14 mouse cellular contexts compared by ENCODE assay signal in the genomic region with DNA sequence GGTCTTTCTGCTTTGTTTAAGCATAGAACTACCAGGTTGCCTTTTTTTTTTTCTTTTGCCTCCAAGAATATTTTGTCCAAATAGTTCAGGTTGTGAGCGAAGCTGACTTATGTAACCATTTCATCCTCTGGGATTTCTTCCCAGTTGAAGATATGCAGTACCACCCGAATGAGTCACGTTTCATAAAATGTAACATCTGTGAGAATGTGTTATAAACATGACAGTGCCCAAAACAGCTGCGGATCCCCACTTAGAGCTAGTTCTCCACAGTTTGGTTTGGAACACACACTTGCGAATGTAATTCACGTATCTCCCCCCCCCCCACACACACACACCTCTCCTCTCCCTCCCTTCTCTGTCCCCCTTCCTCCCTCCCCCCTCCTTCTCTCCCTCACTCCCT. TPM values are rescaled to one million over a fixed set of nuclear protein-coding genes. Genes with fewer than 3 reads are reported as not detected.
"Had no signal": no experiment of that assay in that cellular context is flagged by ENCODE, and none has a peak within 500 bp of the region (broad histone marks: within the 10 kb centered on the region; RNA-seq: fewer than 3 reads in every experiment).

No protein-coding gene starts in this region.

- H3K9ac ChIP-seq: limb, embryonic 13.5 days; liver, embryonic 12.5 days; lung, embryonic 15.5 days; midbrain, embryonic 15.5 days; neural tube, embryonic 13.5 days had no signal

- H3K9me3 ChIP-seq: liver, embryonic 12.5 days; lung, embryonic 15.5 days had no signal

- H3K27me3 ChIP-seq: liver, embryonic 12.5 days; lung, embryonic 15.5 days; midbrain, embryonic 15.5 days; neural tube, embryonic 13.5 days had no signal

- H3K27ac ChIP-seq: kidney, postnatal 0 days; limb, embryonic 13.5 days; liver, embryonic 12.5 days; lung, embryonic 15.5 days; midbrain, embryonic 15.5 days; neural tube, embryonic 13.5 days had no signal

- H3K4me2 ChIP-seq: limb, embryonic 13.5 days; liver, embryonic 12.5 days; lung, embryonic 15.5 days; midbrain, embryonic 11.5 days; midbrain, embryonic 15.5 days; neural tube, embryonic 13.5 days had no signal

- ATAC-seq: liver, embryonic 12.5 days; midbrain, embryonic 15.5 days had no signal

- H3K4me1 ChIP-seq: lung, embryonic 15.5 days had no signal

- H3K36me3 ChIP-seq: limb, embryonic 13.5 days; liver, embryonic 12.5 days; lung, embryonic 15.5 days; midbrain, embryonic 15.5 days; neural tube, embryonic 13.5 days had no signal

- H3K4me3 ChIP-seq: limb, embryonic 13.5 days; liver, embryonic 12.5 days; lung, embryonic 15.5 days; midbrain, embryonic 15.5 days; neural tube, embryonic 13.5 days had no signal

- DNase-seq: kidney, adult 9 months; kidney, postnatal 36 days; retina, postnatal 1 day; right cerebral cortex, postnatal 4 days; spleen, adult 18-20 months; thymus, adult 18-20 months; thymus, postnatal 14 days had no signal

RNA-seq across cellular contexts. Expression of a gene that starts 15.0 kb away (rescaled TPM):
- polyA plus RNA-seq: liver, embryonic 12.5 days; lung, embryonic 15.5 days had no signal
